Mouse (Mus musculus) lung, postnatal 0 days (tissue): Measurements from ENCODE around the gene Togaram1. TPM values are rescaled to one million over a fixed set of nuclear protein-coding genes. Genes with fewer than 3 reads are reported as not detected.

Experiments used
- ATAC-seq: fragments of 200-750 bp; cut with Nextera tagmentation; 2 replicates; pipeline ENCODE4 v1.8.0; 2017; ENCODE audit warnings: moderate library complexity
- DNase-seq: peaks from one replicate; pipeline ENCODE4 v3.0.0-alpha.2; 2016; ENCODE audit warnings: low spot score
- H3K27ac ChIP-seq: fragments of 300-500 bp; sonication (generic); 2 replicates; pipeline ENCODE4 v1.5.1; 2014; ENCODE audit warnings: antibody characterized with exemption, mild to moderate bottlenecking, low read length, mixed read lengths
- H3K27me3 ChIP-seq: fragments of 300-500 bp; sonication (generic); replicated peaks from 2 replicates; pipeline ENCODE4 v1.6.1; 2014; ENCODE audit warnings: low read length, mixed read lengths; ENCODE audit not compliant: insufficient read depth
- H3K36me3 ChIP-seq: fragments of 300-500 bp; sonication (generic); 2 replicates; pipeline ENCODE4 v1.6.1; 2014; ENCODE audit warnings: low read length, mixed read lengths; ENCODE audit not compliant: insufficient read depth
- H3K4me1 ChIP-seq: fragments of 300-500 bp; sonication (generic); 2 replicates; pipeline ENCODE4 v1.6.1; 2014; ENCODE audit warnings: antibody characterized with exemption, low read depth, low read length, mixed read lengths; ENCODE audit not compliant: insufficient read depth
- H3K4me2 ChIP-seq: fragments of 300-500 bp; sonication (generic); replicated peaks from 2 replicates; pipeline ENCODE4 v1.6.1; 2014; ENCODE audit warnings: low read depth, mild to moderate bottlenecking, low read length, moderate library complexity, mixed read lengths
- H3K4me3 ChIP-seq: fragments of 300-500 bp; sonication (generic); 2 replicates; pipeline ENCODE4 v1.5.1; 2014; ENCODE audit warnings: low read depth, low read length
- H3K9ac ChIP-seq: fragments of 300-500 bp; sonication (generic); replicated peaks from 2 replicates; pipeline ENCODE4 v1.6.1; 2014; ENCODE audit warnings: low read depth, mild to moderate bottlenecking
- H3K9me3 ChIP-seq: fragments of 300-500 bp; sonication (generic); 2 replicates; pipeline ENCODE4 v1.6.1; 2016; ENCODE audit warnings: low read length, mixed read lengths
- CTCF ChIP-seq: IDR thresholded peaks from 2 replicates; pipeline ENCODE4 v1.5.1; 2016; ENCODE audit warnings: antibody characterized with exemption, mild to moderate bottlenecking
- EP300 ChIP-seq: IDR thresholded peaks from 2 replicates; pipeline ENCODE4 v1.6.1; 2016; ENCODE audit warnings: antibody characterized with exemption, mild to moderate bottlenecking, control low read depth
- WGBS: fragments of 180-500 bp; shearing (Covaris S2); extraction: QIAGEN DNeasy Blood & Tissue Kit; methylation state at CpG from one replicate; pipeline ENCODE4 v1.1.7; 2014; 5-methylcytosine and 5-hydroxymethylcytosine counted together
- polyA plus RNA-seq: library from polyadenylated mRNA; unstranded; fragments of >200 nt; fragmentation: Nextera tagmentation; extraction: Ambion mirVana; gene quantifications from 2 replicates; pipeline ENCODE4 v1.2.1, GENCODE M21; 2015

The Togaram1 gene
- polyA plus RNA-seq, 1 experiment from 2014 or later: 18.2 TPM

- Histone ChIP-seq H3K36me3 (0 out of 2 replicates have a peak, but pooled peaks cover 4% of the 10 kb centered on the region), H3K4me3 (no peak overlapping the region), H3K27ac (no peak overlapping the region), H3K27me3 (no peaks in the 10 kb centered on the region), H3K4me1 (no peaks in the 10 kb centered on the region), H3K9ac (no peak overlapping the region), H3K4me2 (no peak overlapping the region), H3K9me3 (no peaks in the 10 kb centered on the region)
- no peak for TF ChIP-seq CTCF
- TF ChIP-seq EP300: no peak
- DNase-seq (peak; percentile 24), ATAC-seq (no peak)
- 48% methylated on average over 6 of the region's 6 CpGs for WGBS
Measured at GRCm38 (mm10) chr12:64975558-64975957, 10.0 kb downstream of the Togaram1 start.

- Histone ChIP-seq H3K4me1 (no peaks in the 10 kb centered on the region), H3K36me3 (0 out of 2 replicates have a peak, but pooled peaks cover 4% of the 10 kb centered on the region), H3K27me3 (no peaks in the 10 kb centered on the region), H3K4me2 (no peak overlapping the region), H3K9ac (no peak overlapping the region), H3K9me3 (no peaks in the 10 kb centered on the region), H3K4me3 (no peak overlapping the region), H3K27ac (no peak overlapping the region)
- ATAC-seq (no peak), DNase-seq (no peak)
- 38% methylated on average over 1 of the region's 1 CpGs for WGBS
- no peak for TF ChIP-seq CTCF
- TF ChIP-seq EP300: no peak
Measured at GRCm38 (mm10) chr12:64976191-64976590, 10.6 kb downstream of the Togaram1 start.

- H3K4me2 ChIP-seq: no peak overlapping the region
- H3K9ac ChIP-seq: no peak overlapping the region
- DNase-seq (no peak), ATAC-seq (no peak)
- H3K27ac ChIP-seq: no peak overlapping the region
- H3K36me3 ChIP-seq: 0 out of 2 replicates have a peak, but pooled peaks cover 7% of the 10 kb centered on the region
- no peaks in the 10 kb centered on the region for H3K9me3 ChIP-seq
- no peaks in the 10 kb centered on the region for H3K27me3 ChIP-seq
- no peaks in the 10 kb centered on the region for H3K4me1 ChIP-seq
- H3K4me3 ChIP-seq: no peak overlapping the region
- WGBS: 76% methylated on average over 1 of the region's 1 CpGs
- TF ChIP-seq CTCF: no peak
- no peak for TF ChIP-seq EP300
Measured at GRCm38 (mm10) chr12:64977518-64977917, 11.9 kb downstream of the Togaram1 start.

- TF ChIP-seq CTCF (no peak), EP300 (no peak)
- Histone ChIP-seq H3K27me3 (no peaks in the 10 kb centered on the region), H3K36me3 (peaks cover 18% of the 10 kb centered on the region; the same call in 1 of the 2 replicates), H3K9ac (no peak overlapping the region), H3K4me1 (no peaks in the 10 kb centered on the region), H3K4me3 (no peak overlapping the region), H3K9me3 (no peaks in the 10 kb centered on the region), H3K4me2 (no peak overlapping the region), H3K27ac (no peak overlapping the region)
- ATAC-seq (no peak), DNase-seq (no peak)
- WGBS: 93% methylated on average over 3 of the region's 3 CpGs
Measured at GRCm38 (mm10) chr12:65007725-65008124, 42.1 kb downstream of the Togaram1 start.

- Histone ChIP-seq H3K9me3 (no peaks in the 10 kb centered on the region), H3K4me3 (no peak overlapping the region), H3K4me1 (no peaks in the 10 kb centered on the region), H3K4me2 (no peak overlapping the region), H3K9ac (no peak overlapping the region), H3K36me3 (peaks cover 4% of the 10 kb centered on the region; the same call in 1 of the 2 replicates), H3K27ac (no peak overlapping the region), H3K27me3 (no peaks in the 10 kb centered on the region)
- no peak for DNase-seq
- 97% methylated on average over 6 of the region's 6 CpGs for WGBS
- TF ChIP-seq EP300: no peak
- no peak for TF ChIP-seq CTCF
- ATAC-seq: no peak
Measured at GRCm38 (mm10) chr12:65022842-65023241, 57.2 kb downstream of the Togaram1 start.

GRCm38 (mm10) chr12:65035839-65036189, 70.2 kb downstream of the Togaram1 start:
- Histone ChIP-seq H3K4me2 (peak overlapping the region; percentile 57), H3K9ac (peak overlapping the region; percentile 90), H3K4me1 (peaks cover 14% of the 10 kb centered on the region), H3K9me3 (no peaks in the 10 kb centered on the region), H3K27me3 (no peaks in the 10 kb centered on the region), H3K27ac (peak overlapping the region; percentile 91), H3K4me3 (peak overlapping the region; percentile 92), H3K36me3 (no peaks in the 10 kb centered on the region)
- ATAC-seq: no peak
- TF ChIP-seq CTCF (no peak), EP300 (no peak)
- 44% methylated on average over 8 of the region's 8 CpGs for WGBS
- no peak for DNase-seq
